ENCODE assay signal across 8 mouse cellular contexts in the genomic region with DNA sequence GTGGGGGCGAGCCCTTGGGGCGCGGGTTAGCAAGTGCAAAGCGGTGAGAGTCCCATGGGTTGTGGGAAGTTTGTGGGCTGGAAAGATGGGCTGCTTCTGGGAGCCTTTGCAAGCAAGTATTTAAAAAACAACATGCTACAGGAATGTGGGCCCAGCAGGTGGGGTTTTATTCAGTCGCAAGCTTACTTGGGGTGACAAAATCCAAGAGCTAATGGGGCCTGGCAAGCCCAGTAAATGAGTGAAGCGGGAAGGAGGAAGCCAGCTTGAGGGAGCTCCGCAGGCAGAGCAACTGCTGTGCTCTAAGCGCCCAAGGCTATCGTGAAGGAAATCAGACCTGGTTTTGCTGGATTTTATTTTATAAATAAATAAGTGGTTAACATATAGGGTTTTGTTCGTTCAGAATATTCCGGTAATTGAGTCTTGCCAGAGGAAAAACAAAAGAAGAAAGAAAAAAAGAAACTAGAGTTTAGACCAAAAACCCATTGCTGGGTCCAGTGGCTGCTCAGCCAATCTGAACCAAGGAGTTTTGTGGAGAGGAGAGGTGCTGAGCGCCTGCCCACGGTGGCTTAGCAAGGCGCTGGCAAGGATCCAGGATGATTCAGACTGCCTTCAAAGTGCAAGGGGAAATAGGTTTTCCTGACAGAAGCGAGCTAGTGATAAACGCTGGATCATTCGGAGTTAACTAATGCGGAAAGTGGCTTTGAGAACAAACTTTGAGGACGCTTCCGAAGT. TPM values are rescaled to one million over a fixed set of nuclear protein-coding genes. Genes with fewer than 3 reads are reported as not detected.
DNase-seq lines count a peak whose midpoint lies in the region; ATAC-seq and TF ChIP-seq lines count a peak whose summit lies in the region.

Stxbp6 (minus strand) TSS at position 99 of the 732 bp plus-strand sequence.

- H3K4me2 ChIP-seq in heart, postnatal 0 days (ENCODE audit: low read depth, low read length) = peak within 1 kb of the TSS; percentile 99

- peak; percentile 15; the same call in 1 of the 2 replicates for ATAC-seq in heart, postnatal 0 days (ENCODE audit: insufficient read depth, low read depth)

- peak within 1 kb of the TSS; percentile 72 for H3K9ac ChIP-seq in heart, postnatal 0 days (replicated peaks; ENCODE audit: low read depth, low read length)

- WGBS in spleen, adult 2 months = 4% methylated on average over 20 of the region's 20 CpGs
- under 1% methylated on average over 20 of the region's 20 CpGs for WGBS in heart, postnatal 0 days

- peaks cover 10% of the 10 kb centered on the region; the same call in 1 of the 2 replicates for H3K27me3 ChIP-seq in spleen, adult 2 months (ENCODE audit: control insufficient read depth, insufficient read depth, low read length)
- no peaks in the 10 kb centered on the region for H3K27me3 ChIP-seq in heart, postnatal 0 days (ENCODE audit: control insufficient read depth, insufficient read depth, low read length)

- H3K4me3 ChIP-seq in spleen, adult 2 months (ENCODE audit: extremely low read depth, insufficient read depth, insufficient read length) = peak within 1 kb of the TSS; percentile 31
- H3K4me3 ChIP-seq in heart, postnatal 0 days (ENCODE audit: low read depth, low read length) = peak within 1 kb of the TSS; percentile 77

- H3K9me3 ChIP-seq in heart, postnatal 0 days (replicated peaks; ENCODE audit: control insufficient read depth, low read length) = no peaks in the 10 kb centered on the region

- H3K36me3 ChIP-seq in spleen, adult 2 months (ENCODE audit: control insufficient read depth, insufficient read depth, low read length) = no peaks in the 10 kb centered on the region
- H3K36me3 ChIP-seq in heart, postnatal 0 days (replicated peaks; ENCODE audit: control insufficient read depth, insufficient read depth, low read length) = no peaks in the 10 kb centered on the region

- H3K4me1 ChIP-seq in spleen, adult 2 months (ENCODE audit: control insufficient read depth, insufficient read depth, insufficient read length) = no peaks in the 10 kb centered on the region
- 0 out of 2 replicates have a peak, but pooled peaks cover 7% of the 10 kb centered on the region for H3K4me1 ChIP-seq in heart, postnatal 0 days (ENCODE audit: control insufficient read depth, insufficient read depth)

- no peak for TF ChIP-seq CTCF in spleen, adult 2 months (IDR thresholded peaks at IDR 0.05; ENCODE audit: extremely low read depth, insufficient read depth, insufficient read length, insufficient replicate concordance)
- no peak for TF ChIP-seq CTCF in heart, postnatal 0 days (IDR thresholded peaks at IDR 0.05; ENCODE audit: low read depth)

- no peak for DNase-seq in spleen, adult 2 months (ENCODE audit: low read depth in 1 of 2, low spot score in 2 of 2)
- DNase-seq in spleen, adult 18-20 months = no peak
- peak; percentile 51 for DNase-seq in fibroblast of lung, adult 2 months (ENCODE audit: low read depth)
- DNase-seq in heart, postnatal 0 days (ENCODE audit: low spot score) = peak; percentile 85
- peak; percentile 80 to 88 for DNase-seq in kidney, postnatal 4 days
- DNase-seq in lung, adult 18-20 months = peak; percentile 82 to 88
- peak; percentile 65 for DNase-seq in ovary, postnatal 36 days (ENCODE audit: low spot score)
- DNase-seq in thymus, postnatal 14 days = no peak

- no peak for TF ChIP-seq POLR2A in spleen, adult 2 months (IDR thresholded peaks at IDR 0.05; ENCODE audit: low read depth, low read length)

- no peak within 1 kb of the TSS for H3K27ac ChIP-seq in spleen, adult 2 months (ENCODE audit: insufficient read depth, low read length)
- H3K27ac ChIP-seq in heart, postnatal 0 days (ENCODE audit: low read depth) = peak within 1 kb of the TSS; percentile 87

- no peak for TF ChIP-seq EP300 in heart, postnatal 0 days (IDR thresholded peaks at IDR 0.05; ENCODE audit: low read depth)

RNA-seq across cellular contexts. Expression of gene Stxbp6, which starts in this region (rescaled TPM):
- polyA plus RNA-seq in spleen, adult 2 months (2012; rRNA removed) = 1.1 and 1.5 TPM in 2 replicates
- 8.0 and 14.5 TPM in 2 replicates for total RNA-seq in heart, postnatal 0 days (2014; rRNA removed; ENCODE audit: low replicate concordance)
- 9.1 and 10.9 TPM in 2 replicates for polyA plus RNA-seq in heart, postnatal 0 days (2015; fragmentation: Nextera tagmentation; extraction: Ambion mirVana)

Comparison
In these comparisons a context has a peak if more than half of its experiments do, and no peak if none do; other contexts are left out.
1. DNase-seq: peak in fibroblast of lung, adult 2 months (single experiment), heart, postnatal 0 days (single experiment), kidney, postnatal 4 days (2 of 2), lung, adult 18-20 months (2 of 2) and ovary, postnatal 36 days (single experiment); none in spleen, adult 2 months (0 of 2), spleen, adult 18-20 months (0 of 2) and thymus, postnatal 14 days (single experiment).